Mouse (Mus musculus) right cerebral cortex, adult 18-20 months (tissue): ENCODE results near the gene Col5a1.
A peak's percentile ranks its signal among the peaks of the same experiment; 100 is the strongest.

Experiments
- DNase-seq: peaks from one replicate; pipeline ENCODE4 v3.0.0; 2022; ENCODE audit warnings: mixed read lengths

Gene Col5a1

GRCm38 (mm10) chr2:27981066-27981465, 94.8 kb downstream of the Col5a1 start:
- no peak for DNase-seq

GRCm38 (mm10) chr2:27981621-27982535, 95.7 kb downstream of the Col5a1 start:
- no peak for DNase-seq

GRCm38 (mm10) chr2:27983093-27983492, 96.9 kb downstream of the Col5a1 start:
- DNase-seq, result no peak

- peak; percentile 68 for DNase-seq
These were observed 97.7 kb downstream of the Col5a1 start for GRCm38 (mm10) chr2:27983884-27984283.

GRCm38 (mm10) chr2:27986751-27987150, 100.5 kb downstream of the Col5a1 start:
- no peak for DNase-seq

- DNase-seq, result peak; percentile 39
These were observed 104.4 kb downstream of the Col5a1 start for GRCm38 (mm10) chr2:27990430-27991211.

- no peak for DNase-seq
These were observed 107.2 kb downstream of the Col5a1 start for GRCm38 (mm10) chr2:27993416-27993815.

- no peak for DNase-seq
These were observed 113.9 kb downstream of the Col5a1 start for GRCm38 (mm10) chr2:27999996-28000583.

- no peak for DNase-seq
These were observed 114.4 kb downstream of the Col5a1 start for GRCm38 (mm10) chr2:28000660-28001059.

GRCm38 (mm10) chr2:28001206-28001605, 115.0 kb downstream of the Col5a1 start:
- DNase-seq, result no peak

- no peak for DNase-seq
These were observed 119.0 kb downstream of the Col5a1 start for GRCm38 (mm10) chr2:28005187-28005586.

- DNase-seq, result no peak
These were observed 122.0 kb downstream of the Col5a1 start for GRCm38 (mm10) chr2:28008261-28008660.

- DNase-seq, result no peak
These were observed 126.1 kb downstream of the Col5a1 start for GRCm38 (mm10) chr2:28012367-28012766.

- DNase-seq, result no peak
These were observed 128.6 kb downstream of the Col5a1 start for GRCm38 (mm10) chr2:28014778-28015177.

GRCm38 (mm10) chr2:28024416-28024815, 138.2 kb downstream of the Col5a1 start:
- DNase-seq, result no peak

GRCm38 (mm10) chr2:28025776-28026175, 139.6 kb downstream of the Col5a1 start:
- no peak for DNase-seq

GRCm38 (mm10) chr2:28031860-28032259, 145.6 kb downstream of the Col5a1 start:
- DNase-seq, result no peak

- no peak for DNase-seq
These were observed 146.2 kb downstream of the Col5a1 start for GRCm38 (mm10) chr2:28032469-28032868.

- no peak for DNase-seq
These were observed 147.9 kb downstream of the Col5a1 start for GRCm38 (mm10) chr2:28034011-28034710.

- no peak for DNase-seq
These were observed 150.6 kb downstream of the Col5a1 start for GRCm38 (mm10) chr2:28036788-28037187.

- DNase-seq, result no peak
These were observed 151.5 kb downstream of the Col5a1 start for GRCm38 (mm10) chr2:28037505-28038390.
